24 mouse cellular contexts compared by ENCODE assay signal in genomic region chr8:72664107-72664652, GRCm38 (mm10). TPM values are rescaled to one million over a fixed set of nuclear protein-coding genes. Genes with fewer than 3 reads are reported as not detected.
A peak's percentile ranks its signal among the peaks of the same experiment; 100 is the strongest.
DNase-seq lines count a peak whose midpoint lies in the region; ATAC-seq and TF ChIP-seq lines count a peak whose summit lies in the region.
"Had no signal": no experiment of that assay in that cellular context is flagged by ENCODE, and none has a peak within 500 bp of the region (broad histone marks: within the 10 kb centered on the region; RNA-seq: fewer than 3 reads in every experiment).

No protein-coding gene starts in this region.

- H3K27ac ChIP-seq in kidney, postnatal 0 days = 0 out of 2 replicates have a peak overlapping the region, but pooled peaks have one; percentile 22
- no peak overlapping the region for H3K27ac ChIP-seq in midbrain, postnatal 0 days (ENCODE audit: low read depth, low read length)
- H3K27ac ChIP-seq: embryonic facial prominence, embryonic 15.5 days; heart, embryonic 10.5 days; hindbrain, embryonic 10.5 days; intestine, embryonic 15.5 days; liver, embryonic 15.5 days; neural tube, embryonic 15.5 days; stomach, embryonic 15.5 days had no signal

- no peak overlapping the region for H3K4me3 ChIP-seq in kidney, postnatal 0 days (replicated peaks; ENCODE audit: low read depth, low read length)
- H3K4me3 ChIP-seq in midbrain, postnatal 0 days (ENCODE audit: low read depth, low read length) = no peak overlapping the region
- H3K4me3 ChIP-seq: embryonic facial prominence, embryonic 15.5 days; heart, embryonic 10.5 days; hindbrain, embryonic 10.5 days; intestine, embryonic 15.5 days; liver, embryonic 15.5 days; neural tube, embryonic 15.5 days; stomach, embryonic 15.5 days had no signal

- no peak overlapping the region for H3K9ac ChIP-seq in kidney, postnatal 0 days (ENCODE audit: low read depth, low read length)
- no peak overlapping the region for H3K9ac ChIP-seq in midbrain, postnatal 0 days (replicated peaks; ENCODE audit: low read length, poor library complexity, severe bottlenecking)
- H3K9ac ChIP-seq: embryonic facial prominence, embryonic 15.5 days; forebrain, postnatal 0 days; intestine, embryonic 15.5 days; liver, embryonic 15.5 days; neural tube, embryonic 15.5 days; stomach, embryonic 15.5 days had no signal

- no peaks in the 10 kb centered on the region for H3K4me1 ChIP-seq in kidney, postnatal 0 days (replicated peaks; ENCODE audit: insufficient read depth, low read length)
- H3K4me1 ChIP-seq in midbrain, postnatal 0 days (ENCODE audit: insufficient read depth, low read length) = no peaks in the 10 kb centered on the region
- H3K4me1 ChIP-seq: embryonic facial prominence, embryonic 15.5 days; heart, embryonic 10.5 days; hindbrain, embryonic 10.5 days; intestine, embryonic 15.5 days; neural tube, embryonic 15.5 days; stomach, embryonic 15.5 days had no signal

- no peaks in the 10 kb centered on the region for H3K36me3 ChIP-seq in kidney, postnatal 0 days (ENCODE audit: insufficient read depth, low read length)
- no peaks in the 10 kb centered on the region for H3K36me3 ChIP-seq in midbrain, postnatal 0 days (ENCODE audit: insufficient read depth, low read length)
- H3K36me3 ChIP-seq: embryonic facial prominence, embryonic 15.5 days; heart, embryonic 10.5 days; hindbrain, embryonic 10.5 days; intestine, embryonic 15.5 days; liver, embryonic 15.5 days; neural tube, embryonic 15.5 days; stomach, embryonic 15.5 days had no signal

- 73% methylated on average over 3 of the region's 3 CpGs for WGBS in kidney, postnatal 0 days
- WGBS in midbrain, postnatal 0 days = 67% methylated on average over 3 of the region's 3 CpGs

- DNase-seq in kidney, postnatal 0 days (ENCODE audit: low spot score) = no peak
- DNase-seq in kidney, adult 8-10 months = no peak
- DNase-seq in lung, postnatal 25 days (ENCODE audit: low spot score) = peak; percentile 8
- no peak for DNase-seq in lung, postnatal 36 days
- peak; percentile 40 for DNase-seq in NIH3T3 (ENCODE audit: low read depth)
- peak; percentile 57 for DNase-seq in testis, postnatal 10 days (ENCODE audit: low spot score)
- no peak for DNase-seq in midbrain, postnatal 0 days (ENCODE audit: low spot score)
- DNase-seq in heart, postnatal 10 days = no peak
- DNase-seq: adrenal gland, adult 8-10 months; cerebellum, adult 9-11 months; forebrain, postnatal 0 days; kidney, postnatal 4 days; right cerebral cortex, adult 18-20 months; right cerebral cortex, postnatal 4 days had no signal

- no peaks in the 10 kb centered on the region for H3K27me3 ChIP-seq in kidney, postnatal 0 days (ENCODE audit: insufficient read depth, low read length)
- H3K27me3 ChIP-seq in midbrain, postnatal 0 days (ENCODE audit: insufficient read depth, low read length) = no peaks in the 10 kb centered on the region
- H3K27me3 ChIP-seq: embryonic facial prominence, embryonic 15.5 days; intestine, embryonic 15.5 days; liver, embryonic 15.5 days; neural tube, embryonic 15.5 days; stomach, embryonic 15.5 days had no signal

- no peak overlapping the region for H3K4me2 ChIP-seq in kidney, postnatal 0 days (ENCODE audit: low read length)
- H3K4me2 ChIP-seq in midbrain, postnatal 0 days (ENCODE audit: low read depth, low read length, poor library complexity, severe bottlenecking) = no peak overlapping the region
- H3K4me2 ChIP-seq: embryonic facial prominence, embryonic 15.5 days; intestine, embryonic 15.5 days; midbrain, embryonic 11.5 days; neural tube, embryonic 15.5 days; stomach, embryonic 15.5 days had no signal

- no peak for ATAC-seq in kidney, postnatal 0 days (replicated peaks; ENCODE audit: low FRiP score, low read depth)
- ATAC-seq in midbrain, postnatal 0 days (ENCODE audit: low FRiP score) = no peak
- ATAC-seq: forebrain, postnatal 0 days; hindbrain, embryonic 16.5 days; intestine, embryonic 15.5 days had no signal

- no peaks in the 10 kb centered on the region for H3K9me3 ChIP-seq in kidney, postnatal 0 days (replicated peaks; ENCODE audit: low read length)
- H3K9me3 ChIP-seq in midbrain, postnatal 0 days (ENCODE audit: low read length) = no peaks in the 10 kb centered on the region
- H3K9me3 ChIP-seq: embryonic facial prominence, embryonic 15.5 days; heart, embryonic 10.5 days; hindbrain, embryonic 10.5 days; intestine, embryonic 15.5 days; liver, embryonic 15.5 days; neural tube, embryonic 15.5 days; stomach, embryonic 15.5 days had no signal

- TF ChIP-seq CTCF in kidney, postnatal 0 days (IDR thresholded peaks at IDR 0.05; ENCODE audit: low read depth) = no peak
- TF ChIP-seq CTCF in midbrain, postnatal 0 days (IDR thresholded peaks at IDR 0.05) = no peak

- intact Hi-C loops in heart, postnatal 10 days (cut with DNase I) = no loop called here

RNA-seq across cellular contexts. Expression of gene Nwd1, which starts 17.7 kb away (rescaled TPM):
- not detected in 2 replicates for polyA plus RNA-seq in kidney, postnatal 0 days (2015; fragmentation: Nextera tagmentation; extraction: Ambion mirVana)
- total RNA-seq in midbrain, postnatal 0 days (2014; rRNA removed) = 31.6 and 36.3 TPM in 2 replicates
- polyA plus RNA-seq in midbrain, postnatal 0 days (2015; fragmentation: Nextera tagmentation; extraction: Ambion mirVana) = 2.0 and 2.6 TPM in 2 replicates
- under 1 TPM; 0.82 to 0.89 TPM for total RNA-seq in heart, postnatal 10 days (2021)
- polyA plus RNA-seq: hindbrain, embryonic 10.5 days; kidney, embryonic 14.5 days; liver, embryonic 15.5 days had no signal

RNA-seq across cellular contexts. Expression of gene Sin3b, which starts 58.9 kb away (rescaled TPM):
- polyA plus RNA-seq in kidney, postnatal 0 days (2015; fragmentation: Nextera tagmentation; extraction: Ambion mirVana) = 237 and 239 TPM in 2 replicates
- total RNA-seq in midbrain, postnatal 0 days (2014; rRNA removed) = 210 and 256 TPM in 2 replicates
- polyA plus RNA-seq in midbrain, postnatal 0 days (2015; fragmentation: Nextera tagmentation; extraction: Ambion mirVana) = 231 and 234 TPM in 2 replicates
- 100 to 1,000 TPM; 117 to 120 TPM for total RNA-seq in heart, postnatal 10 days (2021)

Comparison
In these comparisons a context has a peak if more than half of its experiments do, and no peak if none do; other contexts are left out.
1. DNase-seq: peak in lung, postnatal 25 days (single experiment), NIH3T3 (single experiment) and testis, postnatal 10 days (single experiment); none in kidney, postnatal 0 days (single experiment), kidney, adult 8-10 months (0 of 2), lung, postnatal 36 days (single experiment), midbrain, postnatal 0 days (single experiment) and heart, postnatal 10 days (0 of 2).
2. RNA of gene Nwd1, which starts 17.7 kb away (total RNA-seq): 31.6 to 36.3 TPM in midbrain, postnatal 0 days; 0.82 to 0.89 TPM in heart, postnatal 10 days; every median in the first group is over 10 times any median in the second.